Mouse (Mus musculus) embryonic facial prominence, embryonic 11.5 days (tissue): ENCODE data around the gene 1700016C15Rik. TPM values are rescaled to one million over a fixed set of nuclear protein-coding genes. Genes with fewer than 3 reads are reported as not detected.

ENCODE experiments used
- ATAC-seq: fragments of 200-750 bp; cut with Nextera tagmentation; replicated peaks from 2 replicates; pipeline ENCODE4 v1.8.0; 2017; ENCODE audit warnings: low read depth; ENCODE audit not compliant: insufficient number of reproducible peaks, low FRiP score, low TSS enrichment
- DNase-seq: peaks from one replicate; pipeline ENCODE4 v3.0.0-alpha.2; 2015; ENCODE audit warnings: low spot score
- H3K27ac ChIP-seq: fragments of 300-500 bp; sonication (generic); replicated peaks from 2 replicates; pipeline ENCODE4 v1.5.1; 2014; ENCODE audit warnings: mild to moderate bottlenecking, low read depth, low read length, control low read depth
- H3K27me3 ChIP-seq: fragments of 300-500 bp; sonication (generic); 2 replicates; pipeline ENCODE4 v1.6.1; 2014; ENCODE audit warnings: mild to moderate bottlenecking, low read length, moderate library complexity, mixed read lengths; ENCODE audit not compliant: control insufficient read depth, insufficient read depth
- H3K36me3 ChIP-seq: fragments of 300-500 bp; sonication (generic); replicated peaks from 2 replicates; pipeline ENCODE4 v1.6.1; 2014; ENCODE audit warnings: low read depth, mild to moderate bottlenecking, low read length, moderate library complexity, mixed read lengths; ENCODE audit not compliant: control insufficient read depth, insufficient read depth
- H3K4me1 ChIP-seq: fragments of 300-500 bp; sonication (generic); 2 replicates; pipeline ENCODE4 v1.6.1; 2014; ENCODE audit warnings: low read length, mixed read lengths; ENCODE audit not compliant: control insufficient read depth, insufficient read depth
- H3K4me2 ChIP-seq: fragments of 300-500 bp; sonication (generic); 2 replicates; pipeline ENCODE4 v1.6.1; 2014; ENCODE audit warnings: low read depth, mild to moderate bottlenecking, control low read depth, low read length, moderate library complexity
- H3K4me3 ChIP-seq: fragments of 300-500 bp; sonication (generic); 2 replicates; pipeline ENCODE4 v1.5.1; 2014; ENCODE audit warnings: low read depth, low read length, control low read depth
- H3K9ac ChIP-seq: fragments of 300-500 bp; sonication (generic); replicated peaks from 2 replicates; pipeline ENCODE4 v1.6.1; 2014; ENCODE audit warnings: mild to moderate bottlenecking, control low read depth, low read length
- H3K9me3 ChIP-seq: fragments of 300-500 bp; sonication (generic); replicated peaks from 2 replicates; pipeline ENCODE4 v1.6.1; 2016; ENCODE audit warnings: mild to moderate bottlenecking, low read length, inconsistent platforms, mixed read lengths; ENCODE audit not compliant: control insufficient read depth
- WGBS: fragments of 180-500 bp; shearing (Covaris S2); extraction: QIAGEN DNeasy Blood & Tissue Kit; methylation state at CpG from one replicate; pipeline ENCODE4 v1.1.7; 2014; 5-methylcytosine and 5-hydroxymethylcytosine counted together
- polyA plus RNA-seq: library from polyadenylated mRNA; unstranded; fragments of >200 nt; fragmentation: Nextera tagmentation; extraction: Ambion mirVana; gene quantifications from 2 replicates; pipeline ENCODE4 v1.2.1, GENCODE M21; 2014

The 1700016C15Rik gene
- polyA plus RNA-seq, 1 experiment from 2014 or later = not detected

DNA sequence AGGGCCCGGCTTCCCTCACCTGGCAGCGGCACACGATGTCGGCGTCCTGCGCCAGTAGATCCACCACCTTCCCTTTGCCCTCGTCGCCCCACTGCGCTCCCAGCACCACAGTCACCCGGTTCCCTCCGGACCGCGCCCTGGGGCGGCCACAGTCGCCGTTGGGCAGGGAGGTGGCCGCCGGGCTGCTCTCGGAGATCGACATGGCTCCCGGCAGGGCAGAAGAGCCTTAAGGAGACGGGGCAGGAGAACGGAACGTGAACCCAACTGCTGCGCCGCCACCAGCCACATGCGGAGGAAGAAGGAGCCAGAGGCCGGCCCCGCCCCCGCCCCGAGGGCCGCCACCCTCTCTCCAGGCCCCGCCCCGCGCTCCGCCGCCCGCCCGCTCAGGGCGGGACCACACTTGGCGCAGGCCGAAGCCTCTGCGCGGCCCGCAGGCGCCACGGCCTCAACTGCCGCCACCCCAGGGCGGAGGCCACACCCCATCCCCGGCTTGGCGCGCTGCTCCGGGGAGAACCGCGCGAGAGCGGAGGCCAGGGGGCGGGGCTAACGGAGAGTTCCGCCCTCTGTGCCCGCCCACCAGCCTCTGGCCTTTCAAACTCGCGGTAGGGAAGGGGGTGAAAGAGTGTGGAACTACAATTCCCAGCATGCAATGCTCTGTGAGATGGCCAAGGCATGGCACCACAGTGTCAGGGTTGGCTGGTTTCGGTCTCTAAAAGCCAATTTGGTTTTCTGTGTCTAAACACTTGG, 66.8 kb downstream of the 1700016C15Rik start, which contains the start of gene Adss:
TSS of gene Adss (minus strand) at position 319 of the 747 bp plus-strand sequence.
- DNase-seq (peak; percentile 99), ATAC-seq (peak; percentile 100)
- Histone ChIP-seq H3K27ac (peak within 1 kb of the TSS; percentile 72), H3K9me3 (no peaks in the 10 kb centered on the region), H3K4me1 (no peaks in the 10 kb centered on the region), H3K4me2 (peak within 1 kb of the TSS; percentile 73), H3K9ac (peak within 1 kb of the TSS; percentile 76), H3K27me3 (no peaks in the 10 kb centered on the region), H3K4me3 (peak within 1 kb of the TSS; percentile 80), H3K36me3 (no peaks in the 10 kb centered on the region)
- WGBS = under 1% methylated on average over 44 of the region's 64 CpGs

DNA sequence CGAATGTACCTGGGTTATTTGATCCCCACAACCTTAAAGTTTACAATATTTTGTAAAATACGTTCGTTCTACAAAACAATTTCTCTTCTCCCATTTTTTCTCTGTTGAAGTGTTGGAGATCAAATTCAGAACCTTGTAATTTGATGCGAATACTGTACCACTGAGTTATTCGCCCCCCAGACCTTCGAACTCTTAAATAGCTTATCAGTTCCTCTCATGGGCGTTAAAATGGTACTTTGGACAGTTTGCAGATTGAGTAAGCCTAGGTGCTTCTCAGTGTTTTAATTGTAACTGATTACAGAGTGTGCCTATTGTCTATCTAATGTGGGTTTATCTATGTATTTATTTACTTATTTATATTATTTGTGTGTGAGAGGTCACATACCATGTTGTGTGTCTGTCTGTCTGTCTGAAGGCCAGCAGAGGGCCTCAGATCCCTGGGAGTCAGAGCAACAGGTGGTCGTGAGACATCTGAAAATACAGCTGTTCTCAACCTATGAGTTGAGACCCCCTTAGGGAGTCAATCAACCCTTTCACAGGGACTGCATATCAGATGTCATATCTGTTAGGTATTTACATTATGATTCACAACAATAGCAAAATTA, 67.6 kb downstream of the 1700016C15Rik start:
- ATAC-seq = no peak
- H3K27ac ChIP-seq = no peak overlapping the region

More for the DNA sequence above, 67.6 kb downstream of the 1700016C15Rik start:
- H3K9ac ChIP-seq = no peak overlapping the region
- H3K4me2 ChIP-seq = no peak overlapping the region
- DNase-seq = no peak
- H3K9me3 ChIP-seq = no peaks in the 10 kb centered on the region
- WGBS = 67% methylated on average over 8 of the region's 8 CpGs
- H3K36me3 ChIP-seq = no peaks in the 10 kb centered on the region
- no peak overlapping the region for H3K4me3 ChIP-seq
- H3K27me3 ChIP-seq = no peaks in the 10 kb centered on the region
- no peaks in the 10 kb centered on the region for H3K4me1 ChIP-seq

Other genes starting within 250 kb of the 1700016C15Rik start
- 73.0 and 83.8 TPM in 2 replicates for gene Adss, start 66.7 kb downstream of the 1700016C15Rik start, polyA plus RNA-seq